Mouse (Mus musculus) kidney, embryonic 15.5 days (tissue): ENCODE data around the gene Irx5. TPM values are rescaled to one million over a fixed set of nuclear protein-coding genes. Genes with fewer than 3 reads are reported as not detected.

ENCODE experiments used
- ATAC-seq: fragments of 200-750 bp; cut with Nextera tagmentation; replicated peaks from 2 replicates; pipeline ENCODE4 v1.8.0; 2017; ENCODE audit warnings: moderate TSS enrichment; ENCODE audit not compliant: low FRiP score
- H3K27ac ChIP-seq: fragments of 300-500 bp; sonication (generic); 2 replicates; pipeline ENCODE4 v1.5.1; 2015; ENCODE audit warnings: mild to moderate bottlenecking, inconsistent platforms
- H3K27me3 ChIP-seq: fragments of 300-500 bp; sonication (generic); 2 replicates; pipeline ENCODE4 v1.6.1; 2015; ENCODE audit warnings: inconsistent platforms
- H3K36me3 ChIP-seq: fragments of 300-500 bp; sonication (generic); 2 replicates; pipeline ENCODE4 v1.6.1; 2015; ENCODE audit warnings: inconsistent platforms
- H3K4me1 ChIP-seq: fragments of 300-500 bp; sonication (generic); 2 replicates; pipeline ENCODE4 v1.6.1; 2015; ENCODE audit warnings: inconsistent platforms
- H3K4me2 ChIP-seq: fragments of 300-500 bp; sonication (generic); 2 replicates; pipeline ENCODE4 v1.6.1; 2015; ENCODE audit warnings: moderate library complexity, mild to moderate bottlenecking, inconsistent platforms
- H3K4me3 ChIP-seq: fragments of 300-500 bp; sonication (generic); replicated peaks from 2 replicates; pipeline ENCODE4 v1.5.1; 2015; ENCODE audit warnings: mild to moderate bottlenecking, inconsistent platforms
- H3K9ac ChIP-seq: fragments of 300-500 bp; sonication (generic); 2 replicates; pipeline ENCODE4 v1.6.1; 2015; ENCODE audit warnings: mild to moderate bottlenecking, inconsistent platforms
- H3K9me3 ChIP-seq: fragments of 300-500 bp; sonication (generic); replicated peaks from 2 replicates; pipeline ENCODE4 v1.6.1; 2016; ENCODE audit warnings: inconsistent platforms
- WGBS: fragments of 180-500 bp; shearing (Covaris S2); methylation state at CpG from one replicate; pipeline ENCODE4 v1.1.7; 2015; ENCODE audit warnings: mixed read lengths; 5-methylcytosine and 5-hydroxymethylcytosine counted together
- polyA plus RNA-seq: library from polyadenylated mRNA; unstranded; fragments of >200 nt; fragmentation: Nextera tagmentation; extraction: Ambion mirVana; gene quantifications from 2 replicates; pipeline ENCODE4 v1.2.1, GENCODE M21; 2015

Irx5 gene
- polyA plus RNA-seq, 1 experiment from 2014 or later: 2.8 TPM

DNA sequence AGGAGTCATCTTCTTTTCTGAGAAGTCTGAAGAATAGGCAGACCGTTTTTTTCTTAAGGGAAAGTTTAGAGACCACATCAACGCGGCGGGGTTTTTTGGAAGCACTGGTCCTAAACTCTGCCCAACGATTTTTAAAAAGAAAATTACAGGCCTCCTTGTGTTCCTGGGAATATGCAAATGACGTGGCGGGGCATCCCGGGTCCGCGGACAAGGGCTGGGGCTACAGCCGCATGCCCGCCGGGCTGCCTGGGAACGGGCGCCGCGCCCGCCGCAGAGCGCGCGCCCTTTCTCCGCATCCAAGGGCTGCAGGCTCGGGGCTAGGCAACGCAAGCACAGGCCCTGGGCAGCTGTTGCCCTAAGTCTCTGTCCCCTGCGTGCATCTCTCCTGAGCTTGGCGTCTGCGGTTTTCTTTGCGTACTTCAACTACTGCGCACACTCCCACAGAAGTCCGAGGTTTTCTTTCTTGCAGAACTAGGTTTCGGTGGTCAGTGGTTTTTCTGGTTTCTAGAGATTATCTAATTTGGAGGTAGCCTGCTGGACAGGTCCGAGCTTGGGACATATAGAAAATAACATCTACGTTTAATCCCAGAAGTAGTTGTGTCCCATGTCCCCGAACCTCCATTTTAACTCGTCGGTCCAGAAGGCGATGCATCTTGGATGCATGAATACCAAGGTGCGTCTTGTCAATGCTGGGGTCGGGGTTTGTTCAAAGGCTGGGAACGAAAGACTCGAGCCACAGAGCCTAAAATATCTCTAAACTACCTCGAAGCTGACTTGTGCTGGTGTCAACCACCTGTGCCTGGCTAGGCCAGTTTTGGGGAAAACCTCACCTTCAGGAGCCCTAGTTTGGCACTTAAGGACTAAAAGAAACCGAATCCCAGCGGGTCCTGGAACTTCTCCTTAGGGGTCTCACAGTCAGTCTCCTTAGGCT lies 6.1 kb downstream of the Irx5 start:
- no peak for ATAC-seq
- Histone ChIP-seq H3K36me3 (no peaks in the 10 kb centered on the region), H3K4me1 (peaks cover 58% of the 10 kb centered on the region), H3K9me3 (no peaks in the 10 kb centered on the region), H3K4me2 (peak overlapping the region; percentile 41), H3K27me3 (peaks cover 94% of the 10 kb centered on the region), H3K9ac (no peak overlapping the region), H3K4me3 (peak overlapping the region; percentile 13), H3K27ac (no peak overlapping the region)
- WGBS: 4% methylated on average over 45 of the region's 45 CpGs

DNA sequence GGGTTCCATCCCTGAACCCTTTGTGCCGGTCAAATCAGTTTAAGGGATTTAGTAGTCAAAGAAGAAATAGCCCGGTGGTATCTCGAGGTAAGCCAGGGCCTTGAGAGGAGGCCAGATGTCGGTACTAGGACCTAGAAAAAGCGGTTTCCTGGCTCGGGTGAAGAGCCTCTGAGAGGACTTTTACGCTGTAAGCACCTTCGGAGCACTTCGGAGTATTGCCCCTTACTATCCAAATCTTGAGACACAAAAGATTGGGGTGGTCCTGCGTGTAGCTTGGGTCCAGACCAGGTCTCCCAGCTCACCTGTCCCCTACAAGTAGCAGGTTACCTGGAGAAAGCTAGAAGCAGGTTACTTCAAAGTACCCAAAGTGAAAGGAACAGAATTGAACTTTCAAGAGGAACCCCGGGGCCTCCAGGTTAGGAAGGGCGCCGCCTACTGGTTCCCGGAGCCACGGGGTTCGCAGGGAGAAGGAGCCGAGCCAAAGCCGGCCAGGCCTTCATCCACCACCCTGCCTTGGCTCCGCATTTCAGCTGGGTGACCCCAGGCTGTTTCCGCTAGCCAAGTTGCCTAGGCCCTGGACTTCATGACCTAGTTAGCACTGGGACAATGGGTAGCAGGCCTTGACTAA lies 6.8 kb downstream of the Irx5 start:
- Histone ChIP-seq H3K36me3 (no peaks in the 10 kb centered on the region), H3K4me1 (peaks cover 52% of the 10 kb centered on the region), H3K4me3 (peak overlapping the region; percentile 12; the same call in 1 of the 2 replicates), H3K4me2 (peak overlapping the region; percentile 41), H3K27me3 (peaks cover 94% of the 10 kb centered on the region), H3K27ac (no peak overlapping the region), H3K9ac (no peak overlapping the region), H3K9me3 (no peaks in the 10 kb centered on the region)
- no peak for ATAC-seq
- 4% methylated on average over 20 of the region's 20 CpGs for WGBS

DNA sequence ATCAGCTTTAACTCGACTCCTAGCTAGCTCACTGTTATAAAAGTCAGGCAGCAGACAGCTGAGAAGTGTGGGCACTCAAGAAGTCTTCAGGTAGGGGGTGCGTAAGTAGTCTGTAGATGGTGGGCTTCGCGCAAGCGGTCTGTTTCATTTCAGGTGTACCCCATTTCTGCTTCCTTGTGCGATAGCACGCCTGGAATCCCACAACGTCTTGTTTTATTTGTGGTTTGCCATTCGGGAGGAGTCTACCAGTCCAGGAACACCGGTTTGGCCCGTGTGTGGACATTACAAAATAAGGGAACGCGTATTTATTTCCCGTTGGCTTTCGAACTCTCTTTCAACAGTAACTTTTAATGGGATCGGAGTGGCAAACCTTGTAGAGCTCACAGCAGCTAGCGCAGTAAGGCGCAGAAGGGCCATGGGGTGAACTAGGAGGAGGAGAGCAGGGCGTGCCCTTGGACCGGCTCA lies 7.4 kb downstream of the Irx5 start:
- Histone ChIP-seq H3K4me2 (0 out of 2 replicates have a peak overlapping the region, but pooled peaks have one; percentile 41), H3K9ac (no peak overlapping the region), H3K9me3 (no peaks in the 10 kb centered on the region), H3K27ac (no peak overlapping the region), H3K4me1 (peaks cover 47% of the 10 kb centered on the region), H3K4me3 (0 out of 2 replicates have a peak overlapping the region, but pooled peaks have one; percentile 14), H3K36me3 (no peaks in the 10 kb centered on the region), H3K27me3 (peaks cover 94% of the 10 kb centered on the region)
- WGBS: 17% methylated on average over 20 of the region's 20 CpGs
- no peak for ATAC-seq

DNA sequence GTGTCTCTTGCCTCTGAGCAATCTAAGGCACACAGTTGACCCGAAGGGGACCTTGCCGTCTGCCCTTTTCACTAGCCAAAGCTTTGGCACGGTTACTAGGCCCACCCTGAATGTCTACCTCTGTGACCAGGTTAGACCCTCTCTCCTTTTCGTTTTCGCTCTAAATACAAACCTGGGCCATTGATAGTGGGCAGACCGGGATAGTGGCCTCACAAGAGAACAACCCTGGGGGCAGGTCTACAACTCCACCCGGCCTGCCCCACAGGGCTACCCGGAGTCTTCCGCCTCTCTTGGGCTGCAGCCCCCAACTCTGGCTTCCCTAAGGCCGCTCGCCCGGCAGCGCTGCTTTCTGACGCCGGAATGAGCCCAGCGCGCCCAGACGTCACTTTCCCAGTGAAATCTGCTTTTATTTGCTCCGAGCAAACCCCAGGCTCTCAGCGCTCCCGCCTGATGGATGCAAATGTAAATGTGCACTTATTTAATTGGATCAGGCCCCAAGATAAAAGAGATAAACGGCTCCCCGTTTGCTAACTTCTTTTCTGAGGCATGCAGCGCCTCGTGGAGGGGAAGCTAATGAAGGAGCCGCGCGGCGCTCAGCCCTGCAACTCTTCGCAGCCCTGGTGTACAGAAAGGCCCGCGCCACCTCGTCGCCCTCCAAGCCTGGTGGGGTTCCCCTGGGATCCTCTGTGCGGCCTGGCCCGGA lies 8.0 kb downstream of the Irx5 start:
- H3K36me3 ChIP-seq: no peaks in the 10 kb centered on the region
- ATAC-seq: no peak
- H3K4me3 ChIP-seq: peak overlapping the region; percentile 14
- no peak overlapping the region for H3K9ac ChIP-seq
- WGBS: 8% methylated on average over 36 of the region's 36 CpGs
- H3K27me3 ChIP-seq: peaks cover 94% of the 10 kb centered on the region
- no peaks in the 10 kb centered on the region for H3K9me3 ChIP-seq
- H3K4me1 ChIP-seq: peaks cover 41% of the 10 kb centered on the region
- H3K27ac ChIP-seq: no peak overlapping the region
- peak overlapping the region; percentile 34 for H3K4me2 ChIP-seq

DNA sequence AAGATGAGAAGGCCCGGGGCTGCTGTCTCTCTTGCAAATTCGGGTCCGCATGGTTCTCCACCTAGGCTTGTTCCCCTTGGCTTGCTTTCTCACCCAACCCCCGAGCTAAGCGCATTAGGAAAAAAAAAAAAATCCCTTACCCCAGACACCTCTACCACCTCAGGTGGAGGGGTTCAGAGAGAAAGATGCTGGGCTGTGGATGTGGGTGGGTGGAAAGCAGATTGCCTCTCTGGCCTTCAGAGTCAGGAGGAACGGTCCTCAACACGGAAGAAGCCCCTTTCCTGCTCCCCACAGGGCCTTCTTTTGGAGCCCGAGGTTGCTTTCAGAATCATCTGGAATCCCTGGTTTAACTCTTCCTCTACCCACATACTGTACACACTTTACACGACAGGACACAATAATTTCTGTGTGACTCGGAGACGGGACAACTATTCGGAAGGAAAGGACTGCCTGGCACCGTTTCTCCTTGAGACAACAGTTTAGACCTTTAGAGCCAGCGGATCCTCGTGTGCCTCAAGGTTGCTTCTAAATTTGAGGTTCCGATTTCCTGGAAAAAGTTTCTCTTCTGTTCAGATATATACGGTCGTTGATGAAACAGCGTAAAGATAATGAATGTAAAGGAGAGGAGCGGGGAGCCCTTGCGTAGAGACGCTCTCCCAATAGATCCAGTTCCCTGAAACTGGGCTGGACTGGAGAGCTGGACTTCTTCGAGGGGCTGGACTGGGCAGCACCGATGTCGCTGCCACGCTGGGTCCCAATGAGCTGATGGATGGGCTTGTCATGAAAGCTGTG lies 8.7 kb downstream of the Irx5 start:
- no peak for ATAC-seq
- Histone ChIP-seq H3K4me2 (peak overlapping the region; percentile 34), H3K4me1 (peaks cover 39% of the 10 kb centered on the region), H3K27me3 (peaks cover 92% of the 10 kb centered on the region), H3K4me3 (peak overlapping the region; percentile 14), H3K9ac (no peak overlapping the region), H3K36me3 (no peaks in the 10 kb centered on the region), H3K27ac (no peak overlapping the region), H3K9me3 (no peaks in the 10 kb centered on the region)
- 6% methylated on average over 26 of the region's 26 CpGs for WGBS

DNA sequence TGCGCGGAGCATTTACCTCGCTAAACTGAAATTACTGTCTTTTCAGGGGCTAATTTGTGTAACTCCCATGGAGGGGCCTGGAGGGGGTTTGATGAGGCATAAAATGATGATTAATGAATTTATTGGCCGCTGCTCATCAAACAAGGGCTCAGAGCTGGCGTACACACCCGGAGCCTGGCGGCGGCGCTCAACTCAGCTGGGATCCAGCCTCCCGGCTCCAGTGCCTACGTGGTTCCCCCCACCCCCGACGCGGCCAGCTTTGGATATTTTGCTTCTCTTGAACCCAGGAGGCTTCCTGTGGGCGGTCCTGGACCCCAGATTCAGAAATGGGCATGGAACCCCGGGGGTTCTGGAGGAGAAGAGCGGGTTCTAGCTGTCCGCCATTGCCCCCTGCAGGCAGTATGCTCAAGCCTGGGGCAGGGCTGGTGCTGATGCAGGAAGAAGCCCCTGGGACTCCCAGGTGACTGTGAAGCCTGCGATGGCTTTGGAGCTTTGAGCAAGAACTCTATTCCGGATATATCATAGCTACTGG lies 9.4 kb downstream of the Irx5 start:
- H3K27me3 ChIP-seq: peaks cover 88% of the 10 kb centered on the region
- H3K36me3 ChIP-seq: no peaks in the 10 kb centered on the region
- no peak overlapping the region for H3K9ac ChIP-seq
- WGBS: 5% methylated on average over 20 of the region's 20 CpGs
- H3K27ac ChIP-seq: no peak overlapping the region
- no peaks in the 10 kb centered on the region for H3K9me3 ChIP-seq
- peak overlapping the region; percentile 12; the same call in 1 of the 2 replicates for H3K4me3 ChIP-seq
- H3K4me2 ChIP-seq: peak overlapping the region; percentile 34
- H3K4me1 ChIP-seq: peaks cover 38% of the 10 kb centered on the region
- 0 out of 2 replicates have a peak, but pooled peaks have one; percentile 41 for ATAC-seq

DNA sequence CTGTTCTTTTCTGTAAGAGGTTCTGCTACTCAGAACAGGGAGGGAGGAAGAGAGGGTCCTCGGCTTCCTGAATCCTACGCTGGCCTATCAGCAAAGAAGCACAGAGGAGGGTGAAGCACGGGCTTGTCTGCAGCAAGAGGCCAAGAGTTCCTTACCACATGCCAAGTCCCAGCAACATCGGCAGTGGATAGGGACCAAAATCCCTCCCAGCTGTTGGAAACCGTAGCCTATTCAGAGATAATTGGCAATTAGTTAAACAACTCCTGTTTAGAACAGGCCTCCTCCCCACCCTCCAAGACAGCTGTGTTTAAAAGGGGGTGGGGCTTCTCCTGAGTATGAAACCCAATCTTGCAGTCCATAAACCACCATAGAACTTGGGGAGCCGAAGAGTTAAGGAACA lies 22.1 kb downstream of the Irx5 start:
- 26% methylated on average over 6 of the region's 6 CpGs for WGBS
- no peak for ATAC-seq
- no peaks in the 10 kb centered on the region for H3K36me3 ChIP-seq

DNA sequence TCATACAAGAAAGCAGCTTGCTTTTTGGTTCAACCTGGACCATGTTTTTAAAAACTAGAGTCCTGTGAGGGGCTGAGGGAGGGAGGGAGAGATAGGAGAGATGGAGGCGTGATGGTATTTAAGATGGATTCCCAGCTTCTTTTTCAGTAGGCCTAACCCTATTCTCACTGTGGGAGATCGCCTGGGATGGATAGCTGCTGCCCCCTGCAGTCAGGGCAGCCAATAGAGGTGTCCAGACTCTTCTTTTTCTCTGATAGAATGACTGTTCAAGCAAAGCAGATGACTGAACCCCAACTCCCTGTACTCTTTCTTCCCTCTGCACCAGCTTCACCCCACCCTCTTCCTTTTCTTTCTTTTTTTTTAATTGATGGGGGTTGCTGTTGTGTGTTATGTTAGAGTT lies 23.1 kb downstream of the Irx5 start:
- Histone ChIP-seq H3K27ac (no peak overlapping the region), H3K4me3 (no peak overlapping the region)
- ATAC-seq: no peak

More for the DNA sequence above, 22.1 kb downstream of the Irx5 start:
- Histone ChIP-seq H3K4me1 (no peaks in the 10 kb centered on the region), H3K9ac (no peak overlapping the region), H3K27ac (no peak overlapping the region), H3K4me2 (no peak overlapping the region), H3K27me3 (peaks cover 47% of the 10 kb centered on the region), H3K9me3 (no peaks in the 10 kb centered on the region), H3K4me3 (no peak overlapping the region)

DNA sequence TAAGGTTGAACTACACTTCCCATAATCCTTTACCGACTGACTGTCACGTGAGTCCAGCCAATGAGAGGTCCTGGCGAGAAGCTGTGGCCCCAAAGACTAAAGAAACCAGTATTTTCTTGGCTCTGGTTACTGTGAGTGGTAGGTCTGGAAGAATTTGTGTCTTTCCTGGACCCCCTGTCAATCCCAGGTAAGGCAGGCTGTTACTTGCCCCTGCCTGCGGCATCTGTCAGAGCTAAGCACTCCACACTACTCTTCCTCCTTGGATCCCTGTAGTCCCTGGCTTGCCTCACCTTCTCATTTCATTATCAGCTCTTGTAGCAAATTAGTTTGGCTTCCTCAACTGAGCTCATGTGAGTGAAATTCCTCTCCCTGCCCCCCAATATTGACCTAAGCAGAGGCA lies 30.5 kb downstream of the Irx5 start:
- H3K4me3 ChIP-seq: no peak overlapping the region
- WGBS: 85% methylated on average over 4 of the region's 4 CpGs
- no peak for ATAC-seq

More for the DNA sequence above, 23.1 kb downstream of the Irx5 start:
- WGBS: 43% methylated on average over 2 of the region's 2 CpGs
- no peak overlapping the region for H3K4me2 ChIP-seq
- peaks cover 44% of the 10 kb centered on the region for H3K27me3 ChIP-seq
- no peaks in the 10 kb centered on the region for H3K36me3 ChIP-seq
- H3K9me3 ChIP-seq: no peaks in the 10 kb centered on the region
- no peak overlapping the region for H3K9ac ChIP-seq
- no peaks in the 10 kb centered on the region for H3K4me1 ChIP-seq

DNA sequence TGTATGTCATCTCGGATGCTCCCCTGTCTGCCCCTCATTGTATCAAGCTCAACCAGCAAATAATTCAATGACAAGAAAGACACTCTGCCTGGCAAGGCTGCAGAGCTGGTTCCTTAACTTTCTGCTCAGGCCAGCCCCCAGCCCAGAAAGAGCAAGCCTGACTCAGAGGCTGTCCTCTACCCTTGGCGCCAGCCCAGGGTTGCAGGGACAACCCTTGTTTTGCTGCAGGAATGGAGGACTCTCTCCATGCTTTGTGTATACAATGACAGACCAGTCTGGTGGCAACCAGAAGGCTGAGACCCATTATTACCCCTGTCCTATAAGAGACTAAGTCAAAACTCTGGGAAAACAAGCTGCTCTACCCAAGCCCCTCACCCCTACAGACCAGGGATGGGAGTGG lies 46.8 kb downstream of the Irx5 start:
- H3K4me1 ChIP-seq: no peaks in the 10 kb centered on the region
- no peak overlapping the region for H3K9ac ChIP-seq
- no peak overlapping the region for H3K4me2 ChIP-seq
- no peaks in the 10 kb centered on the region for H3K9me3 ChIP-seq
- WGBS: 83% methylated on average over 2 of the region's 2 CpGs
- H3K27me3 ChIP-seq: no peaks in the 10 kb centered on the region
- H3K36me3 ChIP-seq: no peaks in the 10 kb centered on the region
- H3K27ac ChIP-seq: no peak overlapping the region
- no peak for ATAC-seq
- no peak overlapping the region for H3K4me3 ChIP-seq

More for the DNA sequence above, 30.5 kb downstream of the Irx5 start:
- Histone ChIP-seq H3K9ac (no peak overlapping the region), H3K4me2 (no peak overlapping the region), H3K27ac (no peak overlapping the region), H3K9me3 (no peaks in the 10 kb centered on the region), H3K27me3 (peaks cover 11% of the 10 kb centered on the region; the same call in 1 of the 2 replicates), H3K36me3 (no peaks in the 10 kb centered on the region), H3K4me1 (no peaks in the 10 kb centered on the region)

DNA sequence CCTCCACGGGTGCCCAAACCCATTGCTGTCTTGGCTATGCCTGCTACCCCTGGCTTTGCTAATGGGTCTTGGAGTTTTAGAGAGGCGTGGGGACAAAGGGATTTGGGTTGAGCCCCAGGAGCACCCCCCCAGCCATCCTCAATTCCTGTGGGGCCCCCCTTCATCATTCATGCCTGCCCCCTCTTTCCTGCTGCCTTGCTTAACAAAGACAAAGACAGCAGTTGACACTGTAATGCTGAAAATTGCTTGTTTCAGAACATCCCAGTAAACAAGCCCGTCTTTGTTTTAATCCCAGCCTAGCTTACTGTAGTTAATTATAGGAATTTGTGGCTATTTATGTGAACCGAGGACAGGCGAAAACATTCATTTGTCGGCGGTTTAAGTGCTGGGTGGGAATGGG lies 50.7 kb downstream of the Irx5 start:
- Histone ChIP-seq H3K9ac (no peak overlapping the region), H3K9me3 (no peaks in the 10 kb centered on the region), H3K36me3 (no peaks in the 10 kb centered on the region), H3K4me3 (no peak overlapping the region), H3K4me1 (no peaks in the 10 kb centered on the region), H3K27me3 (no peaks in the 10 kb centered on the region), H3K4me2 (no peak overlapping the region), H3K27ac (no peak overlapping the region)
- 79% methylated on average over 7 of the region's 7 CpGs for WGBS
- no peak for ATAC-seq
